Mouse (Mus musculus): ENCODE data around the gene Tmem222.

GRCm38 (mm10) chr4:133233285-133233976 lies 44.2 kb downstream of the Tmem222 start:
- TF ChIP-seq CTCF (IDR thresholded peaks at IDR 0.05; ENCODE audit: low read depth), result peak; percentile 79
- TF ChIP-seq EP300 (IDR thresholded peaks at IDR 0.05; ENCODE audit: low read depth), result no peak
